9 mouse cellular contexts compared by ENCODE assay signal in the genomic region with DNA sequence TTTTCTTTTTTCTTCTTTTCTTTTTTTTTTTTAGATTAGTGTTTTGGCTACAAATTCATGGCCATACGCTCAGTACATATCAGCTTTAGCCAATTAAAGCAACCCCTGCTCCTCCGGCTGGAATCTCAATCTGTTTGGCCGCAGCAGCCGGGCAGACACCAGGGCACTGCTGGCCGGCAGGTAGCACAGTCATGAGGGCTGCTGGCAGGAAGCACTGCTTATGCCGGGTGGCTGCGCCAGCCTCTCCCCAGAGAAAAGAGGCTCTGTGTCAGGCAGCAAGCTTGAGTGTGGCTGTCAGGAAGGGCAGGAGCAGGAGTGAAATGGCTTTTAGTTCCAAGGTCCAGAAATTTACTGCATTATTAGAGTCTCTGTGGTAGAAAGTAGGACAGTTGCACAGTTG.
A peak's percentile ranks its signal among the peaks of the same experiment; 100 is the strongest.
DNase-seq lines count a peak whose midpoint lies in the region; ATAC-seq lines count a peak whose summit lies in the region.
"Had no signal": no experiment of that assay in that cellular context is flagged by ENCODE, and none has a peak within 500 bp of the region (broad histone marks: within the 10 kb centered on the region; RNA-seq: fewer than 3 reads in every experiment).

No protein-coding gene starts in this region.

- ATAC-seq in kidney, embryonic 15.5 days (replicated peaks; ENCODE audit: low FRiP score) = no peak
- no peak for ATAC-seq in liver, embryonic 11.5 days (replicated peaks; ENCODE audit: low FRiP score)

- peaks cover 18% of the 10 kb centered on the region for H3K4me1 ChIP-seq in kidney, embryonic 15.5 days
- no peaks in the 10 kb centered on the region for H3K4me1 ChIP-seq in forebrain, embryonic 10.5 days
- H3K4me1 ChIP-seq in liver, embryonic 11.5 days (replicated peaks; ENCODE audit: control insufficient read depth, insufficient read depth, low read length) = no peaks in the 10 kb centered on the region

- H3K36me3 ChIP-seq in kidney, embryonic 15.5 days = 0 out of 2 replicates have a peak, but pooled peaks cover 2% of the 10 kb centered on the region
- H3K36me3 ChIP-seq in forebrain, embryonic 10.5 days (replicated peaks) = peaks cover 7% of the 10 kb centered on the region; the same call in 1 of the 2 replicates
- no peaks in the 10 kb centered on the region for H3K36me3 ChIP-seq in liver, embryonic 11.5 days (ENCODE audit: control insufficient read depth, insufficient read depth, low read length)

- no peak overlapping the region for H3K9ac ChIP-seq in kidney, embryonic 15.5 days
- H3K9ac ChIP-seq in liver, embryonic 11.5 days (ENCODE audit: low read depth, low read length) = no peak overlapping the region

- 53% methylated on average over 7 of the region's 7 CpGs for WGBS in kidney, embryonic 15.5 days
- 87% methylated on average over 7 of the region's 7 CpGs for WGBS in forebrain, embryonic 10.5 days
- WGBS in liver, embryonic 11.5 days = 85% methylated on average over 7 of the region's 7 CpGs

- intact Hi-C loops in gastrocnemius, postnatal 14 days (cut with DNase I; ENCODE audit: low total_unique reads) = no loop called here

- no peaks in the 10 kb centered on the region for H3K27me3 ChIP-seq in kidney, embryonic 15.5 days
- no peaks in the 10 kb centered on the region for H3K27me3 ChIP-seq in forebrain, embryonic 10.5 days (ENCODE audit: poor library complexity, severe bottlenecking)
- no peaks in the 10 kb centered on the region for H3K27me3 ChIP-seq in liver, embryonic 11.5 days (replicated peaks; ENCODE audit: control insufficient read depth, insufficient read depth, low read length)

- H3K9me3 ChIP-seq in kidney, embryonic 15.5 days (replicated peaks) = no peaks in the 10 kb centered on the region
- no peaks in the 10 kb centered on the region for H3K9me3 ChIP-seq in forebrain, embryonic 10.5 days
- no peaks in the 10 kb centered on the region for H3K9me3 ChIP-seq in liver, embryonic 11.5 days (ENCODE audit: control insufficient read depth, low read length)

- H3K4me2 ChIP-seq in kidney, embryonic 15.5 days = no peak overlapping the region
- H3K4me2 ChIP-seq in liver, embryonic 11.5 days = no peak overlapping the region

- H3K4me3 ChIP-seq in kidney, embryonic 15.5 days (replicated peaks) = no peak overlapping the region
- H3K4me3 ChIP-seq in forebrain, embryonic 10.5 days = no peak overlapping the region
- no peak overlapping the region for H3K4me3 ChIP-seq in liver, embryonic 11.5 days (ENCODE audit: low read depth, low read length)
- H3K4me3 ChIP-seq: left cerebral cortex, adult 2 months had no signal

- DNase-seq in adrenal gland, adult 2 months = peak; percentile 14
- no peak for DNase-seq in adrenal gland, adult 18-20 months (ENCODE audit: low spot score in 2 of 2)
- DNase-seq in Muller cell, postnatal 12 days (ENCODE audit: inconsistent ontology term) = peak; percentile 45
- DNase-seq in gastrocnemius, postnatal 14 days = peak; percentile 54
- peak; percentile 33 to 52 for DNase-seq in spleen, adult 18-20 months
- DNase-seq in forebrain, embryonic 10.5 days (ENCODE audit: extremely low spot score, low spot score) = no peak
- no peak for DNase-seq in liver, embryonic 11.5 days (ENCODE audit: low spot score)

- peak overlapping the region; percentile 45 for H3K27ac ChIP-seq in kidney, embryonic 15.5 days
- H3K27ac ChIP-seq in forebrain, embryonic 10.5 days = no peak overlapping the region
- H3K27ac ChIP-seq in liver, embryonic 11.5 days (ENCODE audit: low read depth, low read length) = no peak overlapping the region
- H3K27ac ChIP-seq: left cerebral cortex, adult 2 months had no signal

Comparison
In these comparisons a context has a peak if more than half of its experiments do, and no peak if none do; other contexts are left out.
1. DNase-seq: peak in adrenal gland, adult 2 months (single experiment), Muller cell, postnatal 12 days (single experiment), gastrocnemius, postnatal 14 days (single experiment) and spleen, adult 18-20 months (2 of 2); none in adrenal gland, adult 18-20 months (0 of 2), forebrain, embryonic 10.5 days (single experiment) and liver, embryonic 11.5 days (single experiment).